Mouse (Mus musculus): ENCODE results near the gene Ccer1.

DNA sequence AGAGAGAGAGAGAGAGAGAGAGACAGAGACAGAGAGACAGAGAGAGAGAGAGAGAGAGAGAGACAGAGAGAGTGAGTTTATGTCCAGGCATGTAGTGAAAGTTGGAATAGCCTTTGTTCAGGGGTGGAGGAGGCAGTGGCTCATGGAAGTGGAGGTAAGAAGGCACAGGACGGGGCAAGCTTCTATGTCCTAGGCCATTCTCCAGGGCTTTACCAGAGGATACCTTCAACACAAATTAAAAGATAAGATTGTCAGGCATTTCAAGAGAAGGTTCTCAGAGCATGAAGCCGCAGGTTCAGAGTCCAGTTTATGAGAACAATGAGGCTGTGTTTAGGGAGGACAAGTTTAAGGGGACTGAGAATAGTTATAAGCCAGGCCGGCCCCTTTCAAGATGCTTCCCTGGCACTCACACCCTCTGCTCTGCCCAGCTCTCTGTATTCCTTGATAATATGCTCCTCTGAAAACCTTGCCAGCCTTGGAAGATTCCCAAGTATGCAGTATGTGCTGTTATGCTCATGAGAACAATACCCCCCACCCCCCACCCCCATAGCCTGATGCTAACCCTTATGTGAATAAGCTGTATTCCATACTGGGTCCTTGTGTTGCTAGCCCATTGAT is 22.5 kb downstream of the Ccer1 start:
- TF ChIP-seq POLR2A (IDR thresholded peaks at IDR 0.05; ENCODE audit: borderline replicate concordance, extremely low read depth, insufficient read depth, insufficient read length, poor library complexity, severe bottlenecking) (no peak), CTCF (IDR thresholded peaks at IDR 0.05; ENCODE audit: borderline replicate concordance, extremely low read depth, insufficient read depth, insufficient read length) (no peak)

Data from brain, embryonic 14.5 days (tissue).